Mouse (Mus musculus): Measurements from ENCODE around the gene Zfp57. TPM values are rescaled to one million over a fixed set of nuclear protein-coding genes. Genes with fewer than 3 reads are reported as not detected.

The Zfp57 gene
- total and polyA plus RNA-seq, 3 experiments = not detected

DNA sequence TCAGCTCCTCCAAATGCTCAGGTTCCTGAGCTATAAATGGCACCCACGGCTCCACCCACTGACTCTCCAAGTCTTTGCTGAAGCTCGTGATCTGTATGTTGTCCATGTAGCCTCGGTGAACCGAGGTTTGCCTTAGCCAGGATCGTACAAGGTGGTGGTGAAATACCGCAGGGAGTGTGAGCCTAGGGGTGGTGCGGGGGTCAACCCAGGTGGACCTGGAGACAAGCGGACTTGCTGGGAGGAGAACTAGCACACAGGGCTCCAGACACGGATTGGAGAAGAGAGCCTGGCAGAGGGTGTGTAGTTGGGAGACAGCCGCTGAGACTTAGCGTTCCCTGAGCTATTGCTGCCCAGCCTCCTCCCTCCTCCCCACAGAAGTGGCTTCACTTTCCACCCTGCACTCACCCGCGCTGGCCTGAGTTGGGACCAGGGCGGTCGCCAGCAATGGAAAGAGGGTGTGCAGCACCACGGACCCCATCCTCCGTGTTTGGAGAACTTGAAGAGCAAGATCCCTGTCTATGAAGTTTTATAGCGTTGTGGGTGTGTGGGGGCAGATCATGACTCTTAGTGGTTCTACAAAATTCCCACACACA is 19.6 kb upstream of the Zfp57 start, which contains the start of gene 2410137M14Rik:
Gene 2410137M14Rik (minus strand): TSS at position 17 of the 593 bp plus-strand sequence.
- no peak for TF ChIP-seq MEF2A (IDR thresholded peaks at IDR 0.05; ENCODE audit: extremely low read depth, insufficient replicate concordance, low read depth, low read length, poor library complexity, severe bottlenecking)
- no peak for TF ChIP-seq RAD21 (IDR thresholded peaks at IDR 0.05; ENCODE audit: low read depth, low read length)
- no peak for TF ChIP-seq POLR2AphosphoS2 (IDR thresholded peaks at IDR 0.05; ENCODE audit: low read length)
- no peak for TF ChIP-seq TBP (IDR thresholded peaks at IDR 0.05; ENCODE audit: low read depth, low read length)
- no peak for TF ChIP-seq USF2 (IDR thresholded peaks at IDR 0.05; ENCODE audit: borderline replicate concordance in 1 of 2, insufficient read depth in 1 of 2, low read depth in 1 of 2, low read length in 2 of 2)
- no peak for TF ChIP-seq NRF1 (IDR thresholded peaks at IDR 0.05; ENCODE audit: insufficient read depth, low read depth, low read length, poor library complexity, severe bottlenecking)
- TF ChIP-seq KAT2A (conservative IDR thresholded peaks at IDR 0.05; ENCODE audit: low read depth, low read length) = no peak
- no peak for TF ChIP-seq USF1 (IDR thresholded peaks at IDR 0.05; ENCODE audit: low read depth, low read length)
- no peak for TF ChIP-seq ZMIZ1 (IDR thresholded peaks at IDR 0.05; ENCODE audit: low read depth, low read length)
- no peaks in the 10 kb centered on the region for H3K36me3 ChIP-seq (ENCODE audit: control insufficient read depth in 1 of 2, insufficient read depth in 2 of 2, low read length in 2 of 2)
- H3K9ac ChIP-seq (ENCODE audit: control insufficient read depth, low read depth, low read length, poor library complexity, severe bottlenecking) = no peak within 1 kb of the TSS
- H3K4me1 ChIP-seq (ENCODE audit: control insufficient read depth in 1 of 2, insufficient read depth in 2 of 2, low read length in 2 of 2) = no peaks in the 10 kb centered on the region
- no peak for DNase-seq (ENCODE audit: low read depth, low spot score)
- H3K79me2 ChIP-seq (ENCODE audit: control insufficient read depth, insufficient read depth, low read length, poor library complexity) = no peaks in the 10 kb centered on the region
- no peak within 1 kb of the TSS for H3K4me3 ChIP-seq (ENCODE audit: control insufficient read depth in 1 of 2, insufficient read depth in 1 of 2, low read depth in 2 of 2, low read length in 2 of 2)
- no peak within 1 kb of the TSS for H3K27ac ChIP-seq (ENCODE audit: control insufficient read depth, low read depth, low read length)
- H3K9me3 ChIP-seq (replicated peaks; ENCODE audit: insufficient read depth, low read length) = no peaks in the 10 kb centered on the region
- H3K27me3 ChIP-seq (ENCODE audit: control insufficient read depth in 1 of 2, insufficient read depth in 2 of 2, low read length in 2 of 2) = peaks cover 7 to 9% of the 10 kb centered on the region in 2 experiments

DNA sequence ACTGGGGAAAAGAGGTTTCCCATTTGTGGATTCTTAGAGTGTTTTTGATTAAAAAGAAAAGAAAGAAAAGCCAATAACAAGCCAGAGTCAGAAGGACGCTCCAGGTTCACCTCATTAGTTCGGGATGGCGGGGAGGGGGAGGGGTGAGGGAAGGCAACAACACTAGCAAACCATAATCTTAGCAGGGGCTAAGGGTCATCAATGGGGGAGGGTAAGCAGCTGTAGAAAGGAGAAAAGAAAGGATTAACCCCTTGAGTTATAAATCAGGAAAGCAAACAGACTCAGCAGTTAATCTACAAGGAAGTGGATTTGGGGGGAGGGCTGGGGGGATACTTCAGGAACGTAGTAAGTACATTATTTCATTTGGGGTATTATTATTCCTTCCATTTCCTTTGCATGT is 19.1 kb upstream of the Zfp57 start:
- H3K4me1 ChIP-seq (ENCODE audit: control insufficient read depth in 1 of 2, insufficient read depth in 2 of 2, low read length in 2 of 2) = no peaks in the 10 kb centered on the region
- peaks cover 7 to 9% of the 10 kb centered on the region in 2 experiments for H3K27me3 ChIP-seq (ENCODE audit: control insufficient read depth in 1 of 2, insufficient read depth in 2 of 2, low read length in 2 of 2)
- no peak overlapping the region for H3K9ac ChIP-seq (ENCODE audit: control insufficient read depth, low read depth, low read length, poor library complexity, severe bottlenecking)
- H3K36me3 ChIP-seq (ENCODE audit: control insufficient read depth in 1 of 2, insufficient read depth in 2 of 2, low read length in 2 of 2) = no peaks in the 10 kb centered on the region
- no peak overlapping the region for H3K27ac ChIP-seq (ENCODE audit: control insufficient read depth, low read depth, low read length)
- H3K79me2 ChIP-seq (ENCODE audit: control insufficient read depth, insufficient read depth, low read length, poor library complexity) = no peaks in the 10 kb centered on the region
- no peak overlapping the region for H3K4me3 ChIP-seq (ENCODE audit: control insufficient read depth in 1 of 2, insufficient read depth in 1 of 2, low read depth in 2 of 2, low read length in 2 of 2)
- DNase-seq (ENCODE audit: low read depth, low spot score) = no peak
- TF ChIP-seq E2F4 (IDR thresholded peaks at IDR 0.05; ENCODE audit: borderline replicate concordance, low read depth, low read length) (no peak), MAX (IDR thresholded peaks at IDR 0.05; ENCODE audit: low read length) (no peak), ELF1 (IDR thresholded peaks at IDR 0.05; ENCODE audit: low read depth, low read length) (no peak), GATA1 (IDR thresholded peaks at IDR 0.05; ENCODE audit: low read depth, low read length) (no peak), POLR2AphosphoS2 (IDR thresholded peaks at IDR 0.05; ENCODE audit: low read length) (no peak), MXI1 (IDR thresholded peaks at IDR 0.05; ENCODE audit: low read depth, low read length) (no peak), CHD1 (IDR thresholded peaks at IDR 0.05; ENCODE audit: low read depth, low read length) (no peak), POLR2AphosphoS5 (IDR thresholded peaks at IDR 0.05; ENCODE audit: borderline replicate concordance, low read depth, low read length) (no peak), UBTF (IDR thresholded peaks at IDR 0.05; ENCODE audit: borderline replicate concordance, insufficient read depth, low read depth, low read length) (no peak), ETS1 (IDR thresholded peaks at IDR 0.05; ENCODE audit: low read depth, low read length) (no peak), SMC3 (IDR thresholded peaks at IDR 0.05; ENCODE audit: low read depth, low read length) (no peak), GABPA (IDR thresholded peaks at IDR 0.05; ENCODE audit: low read depth, low read length) (no peak), HCFC1 (IDR thresholded peaks at IDR 0.05; ENCODE audit: low read depth, low read length) (no peak), USF2 (IDR thresholded peaks at IDR 0.05; ENCODE audit: borderline replicate concordance in 1 of 2, insufficient read depth in 1 of 2, low read depth in 1 of 2, low read length in 2 of 2) (no peak), ZKSCAN1 (IDR thresholded peaks at IDR 0.05; ENCODE audit: low read depth, low read length) (no peak)
- no peaks in the 10 kb centered on the region for H3K9me3 ChIP-seq (replicated peaks; ENCODE audit: insufficient read depth, low read length)

Measured in MEL (cell line).